Mouse (Mus musculus): ENCODE results near the gene Spink4. TPM values are rescaled to one million over a fixed set of nuclear protein-coding genes. Genes with fewer than 3 reads are reported as not detected.

Gene Spink4
- polyA plus RNA-seq, 1 experiment: 15.6 TPM

GRCm38 (mm10) chr4:40946516-40947121, 26.8 kb downstream of the Spink4 start:
- TF ChIP-seq POLR2A (IDR thresholded peaks at IDR 0.05; ENCODE audit: borderline replicate concordance, extremely low read depth, low read depth, low read length): no peak
- no peak for TF ChIP-seq CTCF (IDR thresholded peaks at IDR 0.05; ENCODE audit: insufficient read depth, low read length)
- no peak for DNase-seq
- 77% methylated on average over 7 of the region's 7 CpGs for WGBS
- Histone ChIP-seq H3K4me3 (replicated peaks; ENCODE audit: extremely low read depth, low read depth, low read length) (no peak overlapping the region), H3K4me1 (ENCODE audit: control insufficient read depth, insufficient read depth, low read length) (peaks cover 8% of the 10 kb centered on the region)

GRCm38 (mm10) chr4:40947565-40948159, 27.8 kb downstream of the Spink4 start:
- Histone ChIP-seq H3K4me3 (replicated peaks; ENCODE audit: extremely low read depth, low read depth, low read length) (peak overlapping the region; percentile 87), H3K4me1 (ENCODE audit: control insufficient read depth, insufficient read depth, low read length) (peaks cover 8% of the 10 kb centered on the region)
- DNase-seq: no peak
- TF ChIP-seq POLR2A (IDR thresholded peaks at IDR 0.05; ENCODE audit: borderline replicate concordance, extremely low read depth, low read depth, low read length): no peak
- no peak for TF ChIP-seq CTCF (IDR thresholded peaks at IDR 0.05; ENCODE audit: insufficient read depth, low read length)
- WGBS: under 1% methylated on average over 40 of the region's 40 CpGs

GRCm38 (mm10) chr4:40948160-40948708, 28.4 kb downstream of the Spink4 start, which contains the start of the genes Bag1 and Chmp5:
Gene Bag1 (minus strand): TSS chr4:40948294.
Gene Chmp5 (plus strand): TSS chr4:40948407.
- WGBS: under 1% methylated on average over 50 of the region's 50 CpGs
- TF ChIP-seq POLR2A (IDR thresholded peaks at IDR 0.05; ENCODE audit: borderline replicate concordance, extremely low read depth, low read depth, low read length) (peak; percentile 83; the same call in 1 of the 2 replicates), CTCF (IDR thresholded peaks at IDR 0.05; ENCODE audit: insufficient read depth, low read length) (no peak)
- Histone ChIP-seq H3K4me1 (ENCODE audit: control insufficient read depth, insufficient read depth, low read length) (peaks cover 8% of the 10 kb centered on the region), H3K4me3 (replicated peaks; ENCODE audit: extremely low read depth, low read depth, low read length) (peak within 1 kb of the TSS; percentile 87)
- DNase-seq: peak; percentile 99

DNA sequence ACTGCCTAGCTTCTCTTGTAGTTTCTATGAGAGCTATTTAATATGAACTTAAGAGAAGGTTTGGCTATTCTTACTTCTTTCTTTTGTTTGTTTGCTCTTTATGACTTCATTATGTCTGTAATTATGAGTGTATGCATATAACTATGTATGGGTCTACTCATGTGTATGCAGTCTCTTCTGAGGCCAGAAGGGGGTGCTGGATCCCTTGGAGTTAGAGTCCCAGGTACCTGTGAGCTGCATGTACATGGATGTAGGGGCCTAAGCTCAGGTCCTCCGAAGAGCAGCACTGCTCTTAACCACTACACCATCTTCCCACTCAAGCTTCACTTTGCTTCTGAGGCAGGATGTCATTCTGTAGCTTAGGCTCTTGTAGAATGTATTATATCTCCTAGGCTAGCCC, 33.7 kb downstream of the Spink4 start:
- peak; percentile 26 for TF ChIP-seq CTCF (IDR thresholded peaks at IDR 0.05; ENCODE audit: insufficient read depth, low read length)
- no peak for TF ChIP-seq POLR2A (IDR thresholded peaks at IDR 0.05; ENCODE audit: borderline replicate concordance, extremely low read depth, low read depth, low read length)
- Histone ChIP-seq H3K4me1 (ENCODE audit: control insufficient read depth, insufficient read depth, low read length) (no peaks in the 10 kb centered on the region; the same call in 1 of the 2 replicates), H3K4me3 (replicated peaks; ENCODE audit: extremely low read depth, low read depth, low read length) (no peak overlapping the region)
- 83% methylated on average over 1 of the region's 1 CpGs for WGBS
- no peak for DNase-seq

DNA sequence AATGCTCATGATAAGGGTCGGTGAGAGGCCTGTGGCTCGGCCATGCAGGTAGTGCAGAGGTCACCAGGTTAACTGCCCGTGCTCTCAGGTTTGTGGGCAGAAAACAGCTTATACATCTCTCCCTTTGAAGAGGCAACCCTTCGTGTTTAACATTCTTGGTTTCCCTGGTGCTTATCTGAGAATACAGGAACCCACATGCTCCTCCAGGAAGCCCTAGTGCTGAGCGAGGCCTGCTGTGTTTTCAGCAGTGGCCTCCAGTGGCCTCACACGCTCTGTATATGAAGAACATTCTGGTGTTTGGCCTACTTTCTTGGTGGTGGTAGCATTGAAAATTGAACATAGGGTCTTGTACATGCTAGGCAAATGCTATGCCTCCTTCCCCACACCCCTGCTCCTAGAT, 36.1 kb downstream of the Spink4 start:
- Histone ChIP-seq H3K4me3 (replicated peaks; ENCODE audit: extremely low read depth, low read depth, low read length) (no peak overlapping the region), H3K4me1 (ENCODE audit: control insufficient read depth, insufficient read depth, low read length) (no peaks in the 10 kb centered on the region)
- no peak for DNase-seq
- TF ChIP-seq CTCF (IDR thresholded peaks at IDR 0.05; ENCODE audit: insufficient read depth, low read length): no peak
- no peak for TF ChIP-seq POLR2A (IDR thresholded peaks at IDR 0.05; ENCODE audit: borderline replicate concordance, extremely low read depth, low read depth, low read length)
- WGBS: 78% methylated on average over 6 of the region's 6 CpGs

- TF ChIP-seq POLR2A (IDR thresholded peaks at IDR 0.05; ENCODE audit: borderline replicate concordance, extremely low read depth, low read depth, low read length) (no peak), CTCF (IDR thresholded peaks at IDR 0.05; ENCODE audit: insufficient read depth, low read length) (no peak)
- DNase-seq: no peak
- WGBS: 91% methylated on average over 3 of the region's 3 CpGs
- H3K4me1 ChIP-seq (ENCODE audit: control insufficient read depth, insufficient read depth, low read length): no peaks in the 10 kb centered on the region
- H3K4me3 ChIP-seq (replicated peaks; ENCODE audit: extremely low read depth, low read depth, low read length): no peak overlapping the region
These were observed 43.7 kb downstream of the Spink4 start for GRCm38 (mm10) chr4:40963536-40963935.

DNA sequence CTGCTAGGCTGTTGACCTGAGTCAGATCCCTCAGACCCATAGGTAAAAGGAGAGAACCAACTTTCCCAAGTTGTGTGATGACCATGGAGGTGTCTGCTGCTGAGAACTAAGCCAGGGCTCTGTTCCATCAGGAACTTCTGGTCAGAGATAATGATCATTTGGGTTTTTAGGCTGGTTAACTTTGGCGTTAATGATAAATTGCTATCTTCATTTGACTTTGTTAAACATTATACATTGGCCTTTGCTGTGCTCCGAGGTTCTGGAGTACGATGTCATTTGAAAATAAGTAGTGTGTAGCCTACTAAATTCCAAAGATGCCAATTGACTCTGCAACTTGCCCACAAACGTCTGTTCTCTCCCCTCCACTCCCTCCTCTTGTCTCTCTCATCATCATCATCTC, 49.3 kb downstream of the Spink4 start:
- 58% methylated on average over 4 of the region's 4 CpGs for WGBS
- Histone ChIP-seq H3K4me1 (ENCODE audit: control insufficient read depth, insufficient read depth, low read length) (peaks cover 7% of the 10 kb centered on the region; the same call in 1 of the 2 replicates), H3K4me3 (replicated peaks; ENCODE audit: extremely low read depth, low read depth, low read length) (no peak overlapping the region)
- TF ChIP-seq CTCF (IDR thresholded peaks at IDR 0.05; ENCODE audit: insufficient read depth, low read length) (no peak), POLR2A (IDR thresholded peaks at IDR 0.05; ENCODE audit: borderline replicate concordance, extremely low read depth, low read depth, low read length) (no peak)
- no peak for DNase-seq

DNA sequence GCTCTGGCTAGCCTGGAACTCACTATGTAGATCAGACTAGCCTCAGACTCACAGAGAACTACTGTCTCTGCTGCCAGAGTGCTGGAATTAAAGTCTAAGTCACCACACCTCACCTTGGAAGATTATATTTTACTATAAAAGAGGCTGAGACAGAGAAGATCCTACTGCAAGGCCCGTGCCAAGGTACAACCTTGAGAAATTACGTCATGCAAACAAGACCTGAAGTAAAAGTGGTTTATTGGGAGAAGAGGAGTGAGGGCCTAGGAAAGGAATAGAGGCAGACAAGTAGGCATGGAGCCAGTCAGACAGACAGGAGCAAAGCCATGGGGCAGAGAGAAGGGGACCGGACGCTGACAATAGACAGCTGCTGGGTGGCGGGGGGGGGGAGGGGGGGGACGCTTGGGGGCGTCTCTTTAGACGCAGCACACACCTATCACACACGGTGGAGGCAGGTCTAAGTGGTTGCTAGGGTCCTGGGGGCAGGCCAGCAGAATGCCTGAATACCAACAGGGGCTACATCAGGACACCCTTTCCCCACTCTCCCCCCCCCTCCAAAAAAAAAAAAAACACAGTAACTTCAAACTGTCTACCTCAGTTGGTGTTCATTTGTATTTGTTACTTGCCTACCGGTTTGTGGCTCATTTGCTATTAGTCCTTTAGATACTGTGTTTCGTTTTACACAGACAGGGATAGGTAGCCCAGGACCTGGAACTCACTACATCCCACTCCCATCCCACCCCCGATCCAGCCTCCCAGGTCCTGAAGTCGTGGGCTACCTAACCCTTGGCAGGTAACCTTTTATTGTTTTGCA, 50.1 kb downstream of the Spink4 start:
- 5% methylated on average over 13 of the region's 13 CpGs for WGBS
- no peak for DNase-seq
- TF ChIP-seq CTCF (IDR thresholded peaks at IDR 0.05; ENCODE audit: insufficient read depth, low read length): no peak
- no peak for TF ChIP-seq POLR2A (IDR thresholded peaks at IDR 0.05; ENCODE audit: borderline replicate concordance, extremely low read depth, low read depth, low read length)
- Histone ChIP-seq H3K4me1 (ENCODE audit: control insufficient read depth, insufficient read depth, low read length) (peaks cover 7% of the 10 kb centered on the region; the same call in 1 of the 2 replicates), H3K4me3 (replicated peaks; ENCODE audit: extremely low read depth, low read depth, low read length) (peak overlapping the region; percentile 97)

GRCm38 (mm10) chr4:40970592-40970841, 50.7 kb downstream of the Spink4 start:
- WGBS: under 1% methylated on average over 16 of the region's 16 CpGs
- TF ChIP-seq CTCF (IDR thresholded peaks at IDR 0.05; ENCODE audit: insufficient read depth, low read length) (no peak), POLR2A (IDR thresholded peaks at IDR 0.05; ENCODE audit: borderline replicate concordance, extremely low read depth, low read depth, low read length) (no peak)
- Histone ChIP-seq H3K4me3 (replicated peaks; ENCODE audit: extremely low read depth, low read depth, low read length) (peak overlapping the region; percentile 97), H3K4me1 (ENCODE audit: control insufficient read depth, insufficient read depth, low read length) (peaks cover 7% of the 10 kb centered on the region; the same call in 1 of the 2 replicates)
- DNase-seq: no peak

Measured in lung, adult 2 months (tissue).